Mouse (Mus musculus): ENCODE measurements around the gene Brpf3. TPM values are rescaled to one million over a fixed set of nuclear protein-coding genes. Genes with fewer than 3 reads are reported as not detected.

Gene Brpf3
- polyA plus RNA-seq, 1 experiment from 2014 or later: 17.3 TPM

DNA sequence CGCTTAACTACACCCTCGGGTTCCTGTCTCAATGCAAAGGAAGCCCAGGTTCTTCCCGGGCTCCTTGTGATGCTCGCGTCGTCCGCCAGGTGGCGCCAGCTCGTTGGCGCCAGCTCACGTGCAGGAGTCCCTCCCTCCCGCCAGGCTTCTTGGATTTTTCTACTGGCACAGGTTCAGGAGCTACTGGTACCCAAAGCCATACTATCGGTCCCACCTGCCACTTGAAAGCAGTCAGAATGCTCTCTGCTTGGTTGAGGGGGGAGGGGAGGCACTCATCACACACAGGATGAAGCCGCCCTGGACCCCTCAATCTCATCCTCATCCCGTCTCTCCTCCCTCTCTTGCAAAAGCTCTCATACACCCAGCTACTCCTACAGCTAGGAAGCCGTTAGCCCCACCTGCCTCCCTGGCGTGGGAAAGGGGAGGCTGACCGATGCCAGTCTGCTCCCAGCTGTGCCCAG, 79.1 kb downstream of the Brpf3 start:
- Histone ChIP-seq H3K27me3 (ENCODE audit: control insufficient read depth, insufficient read depth, low read length) (peaks cover 4% of the 10 kb centered on the region), H3K4me1 (replicated peaks; ENCODE audit: control insufficient read depth, insufficient read depth, low read length) (no peaks in the 10 kb centered on the region; the same call in 1 of the 2 replicates), H3K4me2 (ENCODE audit: low read depth, low read length, severe bottlenecking) (peak overlapping the region; percentile 29), H3K4me3 (ENCODE audit: low read depth, low read length) (no peak overlapping the region), H3K9ac (ENCODE audit: low read length) (no peak overlapping the region), H3K27ac (ENCODE audit: low read depth, low read length) (no peak overlapping the region), H3K36me3 (ENCODE audit: control insufficient read depth, insufficient read depth, low read length) (no peaks in the 10 kb centered on the region), H3K9me3 (ENCODE audit: control insufficient read depth, low read length) (no peaks in the 10 kb centered on the region)
- 7% methylated on average over 18 of the region's 18 CpGs for WGBS
- 0 out of 2 replicates have a peak, but pooled peaks have one; percentile 30 for ATAC-seq (replicated peaks; ENCODE audit: low FRiP score)
- DNase-seq (ENCODE audit: low spot score): peak; percentile 92

DNA sequence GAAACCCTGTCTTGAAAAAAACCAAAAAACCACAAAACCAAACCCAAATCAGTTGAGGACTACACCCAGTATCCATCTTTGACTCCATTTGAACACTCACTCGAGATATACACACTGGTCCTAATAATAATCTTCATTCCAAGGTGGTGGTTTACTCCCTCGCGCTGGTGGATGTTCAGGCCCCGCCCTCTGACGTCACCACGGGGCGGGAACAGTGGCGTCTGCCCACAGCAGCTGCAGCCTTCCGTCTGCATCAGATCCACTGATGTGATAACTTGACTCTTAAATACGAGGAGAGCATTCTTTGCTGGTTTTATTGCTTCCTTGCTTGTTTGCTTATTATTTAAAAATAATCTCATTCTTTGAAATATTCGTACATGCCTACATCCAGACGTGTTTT, 81.4 kb downstream of the Brpf3 start:
- H3K4me2 ChIP-seq (ENCODE audit: low read depth, low read length, severe bottlenecking): peak overlapping the region; percentile 29
- no peaks in the 10 kb centered on the region for H3K36me3 ChIP-seq (ENCODE audit: control insufficient read depth, insufficient read depth, low read length)
- H3K4me1 ChIP-seq (replicated peaks; ENCODE audit: control insufficient read depth, insufficient read depth, low read length): no peaks in the 10 kb centered on the region; the same call in 1 of the 2 replicates
- ATAC-seq (replicated peaks; ENCODE audit: low FRiP score): 0 out of 2 replicates have a peak, but pooled peaks have one; percentile 49
- no peak overlapping the region for H3K27ac ChIP-seq (ENCODE audit: low read depth, low read length)
- WGBS: 10% methylated on average over 12 of the region's 12 CpGs
- H3K9me3 ChIP-seq (ENCODE audit: control insufficient read depth, low read length): no peaks in the 10 kb centered on the region
- peak; percentile 84 for DNase-seq (ENCODE audit: low spot score)
- no peak overlapping the region for H3K9ac ChIP-seq (ENCODE audit: low read length)
- no peak overlapping the region for H3K4me3 ChIP-seq (ENCODE audit: low read depth, low read length)
- peaks cover 4% of the 10 kb centered on the region for H3K27me3 ChIP-seq (ENCODE audit: control insufficient read depth, insufficient read depth, low read length)

DNA sequence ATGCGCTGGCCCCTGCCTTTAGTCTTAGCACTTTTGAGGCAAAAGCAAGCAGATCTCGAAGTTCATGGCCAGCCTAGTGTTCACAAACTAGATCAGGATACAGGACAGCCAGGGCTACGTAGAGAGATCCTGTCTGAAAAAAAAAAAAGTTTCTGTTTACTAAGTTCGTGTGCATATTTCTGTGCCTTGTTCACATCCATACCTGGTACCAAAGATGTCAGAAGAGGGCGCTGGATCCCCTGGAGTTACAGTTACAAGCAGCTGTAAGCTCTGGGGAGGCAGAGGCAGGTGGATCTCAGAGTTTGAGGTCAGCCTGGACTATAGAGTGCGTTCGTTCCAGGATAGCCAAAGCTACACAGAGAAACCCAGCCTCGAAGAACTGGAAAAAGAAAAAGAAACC, 81.9 kb downstream of the Brpf3 start:
- no peak overlapping the region for H3K9ac ChIP-seq (ENCODE audit: low read length)
- ATAC-seq (replicated peaks; ENCODE audit: low FRiP score) (no peak), DNase-seq (ENCODE audit: low spot score) (no peak)
- H3K27me3 ChIP-seq (ENCODE audit: control insufficient read depth, insufficient read depth, low read length): peaks cover 4% of the 10 kb centered on the region
- no peaks in the 10 kb centered on the region for H3K36me3 ChIP-seq (ENCODE audit: control insufficient read depth, insufficient read depth, low read length)
- H3K9me3 ChIP-seq (ENCODE audit: control insufficient read depth, low read length): no peaks in the 10 kb centered on the region
- no peak overlapping the region for H3K4me3 ChIP-seq (ENCODE audit: low read depth, low read length)
- no peaks in the 10 kb centered on the region; the same call in 1 of the 2 replicates for H3K4me1 ChIP-seq (replicated peaks; ENCODE audit: control insufficient read depth, insufficient read depth, low read length)
- 62% methylated on average over 8 of the region's 8 CpGs for WGBS
- H3K4me2 ChIP-seq (ENCODE audit: low read depth, low read length, severe bottlenecking): no peak overlapping the region; the same call in 1 of the 2 replicates
- H3K27ac ChIP-seq (ENCODE audit: low read depth, low read length): no peak overlapping the region

DNA sequence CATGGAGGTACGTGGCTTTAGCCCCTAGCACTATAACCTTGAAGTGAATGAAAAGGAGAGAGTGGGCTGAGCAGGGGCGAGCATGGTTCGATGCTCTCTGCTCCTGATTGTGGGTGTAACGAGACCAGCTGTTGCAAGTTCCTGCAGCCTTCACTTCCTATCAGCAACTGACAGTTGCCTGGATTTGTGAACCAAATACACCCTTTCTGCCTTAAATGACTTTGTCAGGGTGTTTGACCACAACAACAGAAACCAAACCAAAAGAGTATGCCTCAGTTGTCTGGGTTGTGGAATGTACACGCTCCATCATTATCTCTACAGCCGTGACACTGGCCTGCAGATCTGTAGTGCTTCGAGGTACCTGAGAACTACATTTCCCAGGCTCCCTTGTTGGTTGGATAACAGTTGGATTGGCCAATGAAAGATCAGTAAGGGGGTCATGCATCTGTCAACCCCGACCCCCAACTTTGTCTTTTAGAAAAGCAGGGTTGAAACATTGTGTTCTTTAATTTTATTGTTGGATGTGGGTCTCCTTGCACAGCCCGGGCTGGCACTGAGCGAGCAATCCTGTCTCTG, 83.1 kb downstream of the Brpf3 start:
- H3K9ac ChIP-seq (ENCODE audit: low read length): no peak overlapping the region
- H3K4me3 ChIP-seq (ENCODE audit: low read depth, low read length): no peak overlapping the region
- DNase-seq (ENCODE audit: low spot score): no peak
- no peak for ATAC-seq (replicated peaks; ENCODE audit: low FRiP score)
- H3K4me2 ChIP-seq (ENCODE audit: low read depth, low read length, severe bottlenecking): no peak overlapping the region
- H3K27me3 ChIP-seq (ENCODE audit: control insufficient read depth, insufficient read depth, low read length): peaks cover 4% of the 10 kb centered on the region
- H3K9me3 ChIP-seq (ENCODE audit: control insufficient read depth, low read length): no peaks in the 10 kb centered on the region; the same call in 1 of the 2 replicates
- WGBS: 74% methylated on average over 10 of the region's 10 CpGs
- H3K4me1 ChIP-seq (replicated peaks; ENCODE audit: control insufficient read depth, insufficient read depth, low read length): no peaks in the 10 kb centered on the region; the same call in 1 of the 2 replicates
- no peak overlapping the region for H3K27ac ChIP-seq (ENCODE audit: low read depth, low read length)
- no peaks in the 10 kb centered on the region for H3K36me3 ChIP-seq (ENCODE audit: control insufficient read depth, insufficient read depth, low read length)

DNA sequence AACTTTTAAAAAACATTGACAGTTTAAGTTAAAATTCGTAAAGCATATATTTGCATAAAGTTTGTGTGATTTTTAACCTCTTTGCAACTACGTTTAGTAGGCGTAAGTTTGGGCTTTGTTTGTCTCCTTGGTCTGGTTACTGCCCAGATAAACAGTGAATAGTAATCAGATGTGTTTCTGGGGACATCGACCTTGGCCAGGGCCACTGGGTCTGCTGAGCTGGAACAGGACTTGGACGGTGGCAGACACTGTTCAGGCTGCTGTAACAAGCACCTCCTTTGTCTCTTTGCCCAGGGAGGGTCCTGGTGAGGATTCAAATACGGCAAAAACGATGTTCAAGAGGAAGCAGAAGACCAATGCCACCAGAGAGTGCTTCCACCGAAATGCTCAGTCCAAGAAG, 84.3 kb downstream of the Brpf3 start:
- no peak overlapping the region for H3K4me2 ChIP-seq (ENCODE audit: low read depth, low read length, severe bottlenecking)
- H3K4me3 ChIP-seq (ENCODE audit: low read depth, low read length): no peak overlapping the region
- 87% methylated on average over 8 of the region's 8 CpGs for WGBS
- H3K36me3 ChIP-seq (ENCODE audit: control insufficient read depth, insufficient read depth, low read length): no peaks in the 10 kb centered on the region
- no peaks in the 10 kb centered on the region; the same call in 1 of the 2 replicates for H3K9me3 ChIP-seq (ENCODE audit: control insufficient read depth, low read length)
- no peak overlapping the region for H3K9ac ChIP-seq (ENCODE audit: low read length)
- DNase-seq (ENCODE audit: low spot score): no peak
- H3K27me3 ChIP-seq (ENCODE audit: control insufficient read depth, insufficient read depth, low read length): peaks cover 4% of the 10 kb centered on the region
- no peak overlapping the region for H3K27ac ChIP-seq (ENCODE audit: low read depth, low read length)
- no peak for ATAC-seq (replicated peaks; ENCODE audit: low FRiP score)
- no peaks in the 10 kb centered on the region for H3K4me1 ChIP-seq (replicated peaks; ENCODE audit: control insufficient read depth, insufficient read depth, low read length)

DNA sequence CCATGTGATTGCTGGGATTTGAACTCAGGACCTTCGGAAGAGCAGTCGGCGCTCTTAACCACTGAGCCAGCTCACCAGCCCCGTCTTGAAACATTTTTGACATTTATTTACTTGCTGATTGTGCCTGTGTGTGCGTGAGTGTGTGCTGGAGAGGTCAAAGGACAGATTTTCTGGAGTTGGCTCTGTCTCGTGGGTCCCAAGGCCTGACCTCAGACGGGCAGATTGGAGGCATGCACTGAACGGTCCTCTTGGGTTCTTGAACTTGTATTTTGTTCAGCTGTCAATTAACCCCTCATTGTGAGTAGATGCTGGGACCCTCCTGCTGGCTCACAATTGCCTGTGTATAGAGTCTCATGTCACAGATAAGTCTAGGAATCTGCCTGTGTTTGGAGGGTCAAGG, 85.4 kb downstream of the Brpf3 start:
- Histone ChIP-seq H3K4me3 (ENCODE audit: low read depth, low read length) (no peak overlapping the region), H3K9ac (ENCODE audit: low read length) (no peak overlapping the region), H3K27ac (ENCODE audit: low read depth, low read length) (no peak overlapping the region), H3K27me3 (ENCODE audit: control insufficient read depth, insufficient read depth, low read length) (no peaks in the 10 kb centered on the region), H3K4me1 (replicated peaks; ENCODE audit: control insufficient read depth, insufficient read depth, low read length) (no peaks in the 10 kb centered on the region), H3K9me3 (ENCODE audit: control insufficient read depth, low read length) (no peaks in the 10 kb centered on the region; the same call in 1 of the 2 replicates), H3K4me2 (ENCODE audit: low read depth, low read length, severe bottlenecking) (no peak overlapping the region), H3K36me3 (ENCODE audit: control insufficient read depth, insufficient read depth, low read length) (no peaks in the 10 kb centered on the region)
- 85% methylated on average over 8 of the region's 8 CpGs for WGBS
- DNase-seq (ENCODE audit: low spot score): no peak
- no peak for ATAC-seq (replicated peaks; ENCODE audit: low FRiP score)

Other genes with a start within 250 kb of the Brpf3 start
- gene Clps, start 240.3 kb upstream of the Brpf3 start, polyA plus RNA-seq (2014; fragmentation: Nextera tagmentation; extraction: Ambion mirVana): not detected in 2 replicates
- 0.84 and 1.5 TPM in 2 replicates for gene Lhfpl5, start 225.4 kb upstream of the Brpf3 start, polyA plus RNA-seq (2014; fragmentation: Nextera tagmentation; extraction: Ambion mirVana)
- 135 and 141 TPM in 2 replicates for gene Srpk1, start 178.4 kb upstream of the Brpf3 start, polyA plus RNA-seq (2014; fragmentation: Nextera tagmentation; extraction: Ambion mirVana)
- gene Slc26a8, start 110.9 kb upstream of the Brpf3 start, polyA plus RNA-seq (2014; fragmentation: Nextera tagmentation; extraction: Ambion mirVana): 0.49 and 1.0 TPM in 2 replicates
- gene Mapk14, start 109.8 kb upstream of the Brpf3 start, polyA plus RNA-seq (2014; fragmentation: Nextera tagmentation; extraction: Ambion mirVana): 51.7 and 52.3 TPM in 2 replicates
- 2.9 and 3.0 TPM in 2 replicates for gene AC170998.1, start 75.0 kb upstream of the Brpf3 start, polyA plus RNA-seq (2014; fragmentation: Nextera tagmentation; extraction: Ambion mirVana)
- 2.3 and 2.7 TPM in 2 replicates for gene Mapk13, start 31.8 kb upstream of the Brpf3 start, polyA plus RNA-seq (2014; fragmentation: Nextera tagmentation; extraction: Ambion mirVana)
- gene Pnpla1, start 57.3 kb downstream of the Brpf3 start, polyA plus RNA-seq (2014; fragmentation: Nextera tagmentation; extraction: Ambion mirVana): not detected in 2 replicates
- gene 4930539E08Rik, start 114.2 kb downstream of the Brpf3 start, polyA plus RNA-seq (2014; fragmentation: Nextera tagmentation; extraction: Ambion mirVana): 0.16 and 0.19 TPM in 2 replicates
- 0.28 TPM in 1 of 2 replicates, not detected in the other for gene Pxt1, start 142.8 kb downstream of the Brpf3 start, polyA plus RNA-seq (2014; fragmentation: Nextera tagmentation; extraction: Ambion mirVana)
- 112 and 116 TPM in 2 replicates for gene Kctd20, start 150.9 kb downstream of the Brpf3 start, polyA plus RNA-seq (2014; fragmentation: Nextera tagmentation; extraction: Ambion mirVana)
- 134 and 143 TPM in 2 replicates for gene Stk38, start 206.9 kb downstream of the Brpf3 start, polyA plus RNA-seq (2014; fragmentation: Nextera tagmentation; extraction: Ambion mirVana)
- 823 and 865 TPM in 2 replicates for gene Srsf3, start 231.5 kb downstream of the Brpf3 start, polyA plus RNA-seq (2014; fragmentation: Nextera tagmentation; extraction: Ambion mirVana)